Mouse (Mus musculus) intestine, embryonic 16.5 days (tissue): ENCODE results near the gene Ctu1. TPM values are rescaled to one million over a fixed set of nuclear protein-coding genes. Genes with fewer than 3 reads are reported as not detected.
"Not testable (repeated sequence)": the region's sequence is repeated elsewhere in the genome, so short reads cannot be mapped to it uniquely, and the experiment has no call there.

Experiments
- ATAC-seq: fragments of 200-750 bp; cut with Nextera tagmentation; 2 replicates; pipeline ENCODE4 v1.8.0; 2017; ENCODE audit warnings: moderate TSS enrichment, moderate library complexity
- H3K27ac ChIP-seq: fragments of 300-500 bp; sonication (generic); 2 replicates; pipeline ENCODE4 v1.5.1; 2014; ENCODE audit warnings: mild to moderate bottlenecking, low read length
- H3K27me3 ChIP-seq: fragments of 300-500 bp; sonication (generic); replicated peaks from 2 replicates; pipeline ENCODE4 v1.6.1; 2014; ENCODE audit warnings: low read length, control low read depth, mixed read lengths; ENCODE audit not compliant: control insufficient read depth, insufficient read depth
- H3K36me3 ChIP-seq: fragments of 300-500 bp; sonication (generic); 2 replicates; pipeline ENCODE4 v1.6.1; 2014; ENCODE audit warnings: low read length, control low read depth; ENCODE audit not compliant: control insufficient read depth, insufficient read depth
- H3K4me1 ChIP-seq: fragments of 300-500 bp; sonication (generic); 2 replicates; pipeline ENCODE4 v1.6.1; 2014; ENCODE audit warnings: low read length, control low read depth, mixed read lengths; ENCODE audit not compliant: control insufficient read depth, insufficient read depth
- H3K4me2 ChIP-seq: fragments of 300-500 bp; sonication (generic); 2 replicates; pipeline ENCODE4 v1.6.1; 2014; ENCODE audit warnings: low read depth, low read length, control low read depth
- H3K4me3 ChIP-seq: fragments of 300-500 bp; sonication (generic); 2 replicates; pipeline ENCODE4 v1.5.1; 2014; ENCODE audit warnings: mild to moderate bottlenecking, low read length
- H3K9ac ChIP-seq: fragments of 300-500 bp; sonication (generic); 2 replicates; pipeline ENCODE4 v1.6.1; 2014; ENCODE audit warnings: low read depth, low read length
- H3K9me3 ChIP-seq: fragments of 300-500 bp; sonication (generic); 2 replicates; pipeline ENCODE4 v1.6.1; 2016; ENCODE audit warnings: low read length, control low read depth; ENCODE audit not compliant: control insufficient read depth
- WGBS: fragments of 180-500 bp; shearing (Covaris S2); extraction: QIAGEN DNeasy Blood & Tissue Kit; methylation state at CpG from one replicate; pipeline ENCODE4 v1.1.7; 2014; 5-methylcytosine and 5-hydroxymethylcytosine counted together
- polyA plus RNA-seq: library from polyadenylated mRNA; unstranded; fragments of >200 nt; fragmentation: Nextera tagmentation; extraction: Ambion mirVana; gene quantifications from 2 replicates; pipeline ENCODE4 v1.2.1, GENCODE M21; 2015

Ctu1 gene
- polyA plus RNA-seq, 1 experiment from 2014 or later, result 11.7 TPM

GRCm38 (mm10) chr7:43671064-43671808 is 580 bp upstream of the Ctu1 start:
- Histone ChIP-seq H3K9me3 (peaks cover under 1% of the 10 kb centered on the region; the same call in 1 of the 2 replicates), H3K9ac (peak overlapping the region; percentile 82), H3K4me1 (peaks cover 8% of the 10 kb centered on the region), H3K36me3 (peaks cover 14% of the 10 kb centered on the region), H3K4me3 (peak overlapping the region; percentile 78), H3K4me2 (peak overlapping the region; percentile 60), H3K27me3 (no peaks in the 10 kb centered on the region), H3K27ac (peak overlapping the region; percentile 55; the same call in 1 of the 2 replicates)
- WGBS, result 66% methylated on average over 11 of the region's 11 CpGs
- ATAC-seq, result peak; percentile 36

GRCm38 (mm10) chr7:43672581-43673260 is 905 bp downstream of the Ctu1 start:
- peak overlapping the region; percentile 82 for H3K9ac ChIP-seq
- WGBS, result 7% methylated on average over 10 of the region's 10 CpGs
- H3K36me3 ChIP-seq, result peaks cover 28% of the 10 kb centered on the region
- no peaks in the 10 kb centered on the region for H3K27me3 ChIP-seq
- peak overlapping the region; percentile 69 for H3K4me2 ChIP-seq
- no peak for ATAC-seq
- no peak overlapping the region for H3K27ac ChIP-seq
- peaks cover 7% of the 10 kb centered on the region; the same call in 1 of the 2 replicates for H3K9me3 ChIP-seq
- H3K4me3 ChIP-seq, result peak overlapping the region; percentile 78
- peaks cover 8% of the 10 kb centered on the region for H3K4me1 ChIP-seq

- peaks cover 32% of the 10 kb centered on the region for H3K36me3 ChIP-seq
- H3K9ac ChIP-seq, result no peak overlapping the region
- no peak for ATAC-seq
- WGBS, result 92% methylated on average over 32 of the region's 32 CpGs
- no peak overlapping the region for H3K4me3 ChIP-seq
- H3K4me1 ChIP-seq, result peaks cover 8% of the 10 kb centered on the region
- no peak overlapping the region for H3K27ac ChIP-seq
- H3K27me3 ChIP-seq, result no peaks in the 10 kb centered on the region
- H3K4me2 ChIP-seq, result no peak overlapping the region
- H3K9me3 ChIP-seq, result peaks cover 7% of the 10 kb centered on the region; the same call in 1 of the 2 replicates
Measured at GRCm38 (mm10) chr7:43675091-43675490, 3.3 kb downstream of the Ctu1 start.

GRCm38 (mm10) chr7:43678517-43678916 is 6.7 kb downstream of the Ctu1 start:
- Histone ChIP-seq H3K27me3 (no peaks in the 10 kb centered on the region), H3K9ac (no peak overlapping the region)

GRCm38 (mm10) chr7:43680960-43681359 is 9.1 kb downstream of the Ctu1 start:
- Histone ChIP-seq H3K4me2 (no peak overlapping the region), H3K4me3 (no peak overlapping the region), H3K36me3 (peaks cover 21% of the 10 kb centered on the region), H3K4me1 (no peaks in the 10 kb centered on the region), H3K9ac (no peak overlapping the region), H3K9me3 (peaks cover 7% of the 10 kb centered on the region; the same call in 1 of the 2 replicates), H3K27ac (no peak overlapping the region), H3K27me3 (no peaks in the 10 kb centered on the region)
- 16% methylated on average over 5 of the region's 5 CpGs for WGBS
- ATAC-seq, result peak; percentile 47; the same call in 1 of the 2 replicates

More at GRCm38 (mm10) chr7:43678517-43678916, 6.7 kb downstream of the Ctu1 start:
- Histone ChIP-seq H3K4me2 (no peak overlapping the region), H3K4me1 (no peaks in the 10 kb centered on the region), H3K4me3 (no peak overlapping the region), H3K27ac (no peak overlapping the region), H3K36me3 (peaks cover 32% of the 10 kb centered on the region), H3K9me3 (peaks cover 7% of the 10 kb centered on the region; the same call in 1 of the 2 replicates)
- no peak for ATAC-seq

GRCm38 (mm10) chr7:43682511-43682910 is 10.7 kb downstream of the Ctu1 start:
- WGBS, result 20% methylated on average over 1 of the region's 1 CpGs
- not testable (repeated sequence) for H3K4me1 ChIP-seq, H3K4me2 ChIP-seq, H3K27me3 ChIP-seq, H3K4me3 ChIP-seq, ATAC-seq, H3K36me3 ChIP-seq, H3K27ac ChIP-seq, H3K9ac ChIP-seq, H3K9me3 ChIP-seq

- Histone ChIP-seq H3K4me2 (no peak overlapping the region), H3K27me3 (no peaks in the 10 kb centered on the region), H3K9ac (no peak overlapping the region), H3K36me3 (no peaks in the 10 kb centered on the region), H3K27ac (no peak overlapping the region), H3K4me3 (no peak overlapping the region), H3K9me3 (no peaks in the 10 kb centered on the region), H3K4me1 (no peaks in the 10 kb centered on the region)
- 63% methylated on average over 7 of the region's 7 CpGs for WGBS
- no peak for ATAC-seq
Measured at GRCm38 (mm10) chr7:43685088-43685487, 13.3 kb downstream of the Ctu1 start.

GRCm38 (mm10) chr7:43690118-43690517 is 18.3 kb downstream of the Ctu1 start, which contains the start of gene Klk14:
TSS of gene Klk14 (plus strand) at chr7:43690418.
- Histone ChIP-seq H3K36me3 (no peaks in the 10 kb centered on the region), H3K27ac (no peak within 1 kb of the TSS), H3K4me1 (no peaks in the 10 kb centered on the region), H3K9me3 (no peaks in the 10 kb centered on the region), H3K4me2 (no peak within 1 kb of the TSS), H3K9ac (no peak within 1 kb of the TSS), H3K27me3 (no peaks in the 10 kb centered on the region), H3K4me3 (no peak within 1 kb of the TSS)
- ATAC-seq, result no peak

GRCm38 (mm10) chr7:43710031-43710430 is 38.2 kb downstream of the Ctu1 start:
- Histone ChIP-seq H3K27ac (no peak overlapping the region), H3K36me3 (no peaks in the 10 kb centered on the region), H3K9ac (no peak overlapping the region), H3K4me3 (no peak overlapping the region), H3K4me1 (no peaks in the 10 kb centered on the region), H3K4me2 (no peak overlapping the region), H3K27me3 (no peaks in the 10 kb centered on the region), H3K9me3 (no peaks in the 10 kb centered on the region)
- ATAC-seq, result no peak
- 80% methylated on average over 3 of the region's 3 CpGs for WGBS
